Mouse (Mus musculus) ES-Bruce4 (cell line): ENCODE results near the gene Ccn1. TPM values are rescaled to one million over a fixed set of nuclear protein-coding genes. Genes with fewer than 3 reads are reported as not detected.

Experiments
- H3K27ac ChIP-seq: 2 replicates; pipeline ENCODE4 v1.5.1; 2012; ENCODE audit warnings: low read length, inconsistent platforms; ENCODE audit not compliant: insufficient read depth
- H3K27me3 ChIP-seq: 2 replicates; pipeline ENCODE4 v1.6.1; 2012; ENCODE audit warnings: mild to moderate bottlenecking, low read length, inconsistent platforms; ENCODE audit not compliant: control insufficient read depth, poor library complexity, insufficient read depth, severe bottlenecking
- H3K36me3 ChIP-seq: 2 replicates; pipeline ENCODE4 v1.6.1; 2012; ENCODE audit warnings: inconsistent platforms, mild to moderate bottlenecking, low read length, moderate library complexity; ENCODE audit not compliant: control insufficient read depth, poor library complexity, insufficient read depth, severe bottlenecking
- H3K4me1 ChIP-seq: one replicate; pipeline ENCODE4 v1.8.1; 2011; ENCODE audit warnings: low read length; ENCODE audit not compliant: control insufficient read depth, insufficient read depth
- H3K4me3 ChIP-seq: 2 replicates; pipeline ENCODE4 v1.5.1; 2011; ENCODE audit warnings: low read depth, mild to moderate bottlenecking, low read length
- H3K9ac ChIP-seq: 2 replicates; pipeline ENCODE4 v1.6.1; 2012; ENCODE audit warnings: low read depth, mild to moderate bottlenecking, inconsistent platforms; ENCODE audit not compliant: poor library complexity, severe bottlenecking
- H3K9me3 ChIP-seq: replicated peaks from 2 replicates; pipeline ENCODE4 v1.6.1; 2012; ENCODE audit warnings: mild to moderate bottlenecking, low read length, inconsistent platforms; ENCODE audit not compliant: control insufficient read depth, poor library complexity, insufficient read depth, severe bottlenecking
- CTCF ChIP-seq: IDR thresholded peaks from one replicate; pipeline ENCODE4 v1.8.1; 2011; ENCODE audit warnings: low read depth, low read length
- EP300 ChIP-seq: IDR thresholded peaks from 2 replicates; pipeline ENCODE4 v1.6.1; 2011; ENCODE audit warnings: low read depth, low read length; ENCODE audit not compliant: insufficient read depth
- POLR2A ChIP-seq: IDR thresholded peaks from one replicate; pipeline ENCODE4 v1.8.1; 2011; ENCODE audit warnings: low read length; ENCODE audit not compliant: insufficient read depth
- polyA plus RNA-seq: library from polyadenylated mRNA; stranded (reverse); fragments of >200 nt; gene quantifications from 2 replicates; pipeline ENCODE4 v1.2.4, GENCODE M21; 2011; ENCODE audit warnings: low read depth; ENCODE audit not compliant: missing spikeins, insufficient read depth, insufficient read length

The Ccn1 gene
- polyA plus RNA-seq, 1 experiment, result 204 TPM

GRCm38 (mm10) chr3:145648097-145648931 is 1.5 kb downstream of the Ccn1 start:
- H3K9ac ChIP-seq, result peak overlapping the region; percentile 94
- H3K4me3 ChIP-seq, result peak overlapping the region; percentile 86
- H3K4me1 ChIP-seq, result peaks cover 4% of the 10 kb centered on the region
- H3K36me3 ChIP-seq, result peaks cover 10% of the 10 kb centered on the region
- no peaks in the 10 kb centered on the region for H3K9me3 ChIP-seq
- no peaks in the 10 kb centered on the region for H3K27me3 ChIP-seq
- no peak overlapping the region for H3K27ac ChIP-seq
- no peak for TF ChIP-seq POLR2A
- no peak for TF ChIP-seq CTCF

- H3K27ac ChIP-seq, result no peak overlapping the region
- no peaks in the 10 kb centered on the region for H3K27me3 ChIP-seq
- no peaks in the 10 kb centered on the region for H3K9me3 ChIP-seq
- H3K4me3 ChIP-seq, result no peak overlapping the region
- H3K9ac ChIP-seq, result no peak overlapping the region
- H3K4me1 ChIP-seq, result peaks cover 3% of the 10 kb centered on the region
- peaks cover 10% of the 10 kb centered on the region for H3K36me3 ChIP-seq
- TF ChIP-seq EP300 (no peak), POLR2A (no peak), CTCF (no peak)
Measured at GRCm38 (mm10) chr3:145647416-145647815, 2.4 kb downstream of the Ccn1 start.

- Histone ChIP-seq H3K27ac (no peak overlapping the region), H3K9ac (no peak overlapping the region), H3K27me3 (no peaks in the 10 kb centered on the region), H3K36me3 (peaks cover 10% of the 10 kb centered on the region), H3K4me3 (no peak overlapping the region), H3K4me1 (peaks cover 2% of the 10 kb centered on the region), H3K9me3 (no peaks in the 10 kb centered on the region)
- TF ChIP-seq EP300, result no peak
- TF ChIP-seq POLR2A, result no peak
- no peak for TF ChIP-seq CTCF
Measured at GRCm38 (mm10) chr3:145646666-145647065, 3.1 kb downstream of the Ccn1 start.

GRCm38 (mm10) chr3:145646009-145646408 is 3.8 kb downstream of the Ccn1 start:
- Histone ChIP-seq H3K27me3 (no peaks in the 10 kb centered on the region), H3K9ac (no peak overlapping the region), H3K27ac (no peak overlapping the region), H3K9me3 (no peaks in the 10 kb centered on the region), H3K4me3 (no peak overlapping the region), H3K4me1 (peaks cover 2% of the 10 kb centered on the region), H3K36me3 (peaks cover 10% of the 10 kb centered on the region)
- no peak for TF ChIP-seq POLR2A
- no peak for TF ChIP-seq CTCF
- no peak for TF ChIP-seq EP300

GRCm38 (mm10) chr3:145645463-145645862 is 4.3 kb downstream of the Ccn1 start:
- H3K27me3 ChIP-seq, result no peaks in the 10 kb centered on the region
- peaks cover 10% of the 10 kb centered on the region for H3K36me3 ChIP-seq
- H3K4me1 ChIP-seq, result peaks cover 2% of the 10 kb centered on the region
- H3K9me3 ChIP-seq, result no peaks in the 10 kb centered on the region
- no peak overlapping the region for H3K9ac ChIP-seq
- no peak overlapping the region for H3K27ac ChIP-seq
- H3K4me3 ChIP-seq, result no peak overlapping the region
- TF ChIP-seq POLR2A (no peak), EP300 (no peak)

GRCm38 (mm10) chr3:145642861-145643260 is 6.9 kb downstream of the Ccn1 start:
- H3K9me3 ChIP-seq, result no peaks in the 10 kb centered on the region
- TF ChIP-seq CTCF (no peak), EP300 (no peak), POLR2A (no peak)
- no peak overlapping the region for H3K9ac ChIP-seq
- peaks cover 10% of the 10 kb centered on the region for H3K36me3 ChIP-seq
- peaks cover 2% of the 10 kb centered on the region for H3K4me1 ChIP-seq
- no peaks in the 10 kb centered on the region for H3K27me3 ChIP-seq
- H3K27ac ChIP-seq, result no peak overlapping the region
- H3K4me3 ChIP-seq, result no peak overlapping the region
